Mouse (Mus musculus) stomach, embryonic 14.5 days (tissue): Measurements from ENCODE around the gene Ifitm10. TPM values are rescaled to one million over a fixed set of nuclear protein-coding genes. Genes with fewer than 3 reads are reported as not detected.
"Not testable (repeated sequence)": the region's sequence is repeated elsewhere in the genome, so short reads cannot be mapped to it uniquely, and the experiment has no call there.

Experiments used
- ATAC-seq: fragments of 200-750 bp; cut with Nextera tagmentation; 2 replicates; pipeline ENCODE4 v1.8.0; 2017; ENCODE audit warnings: low read depth, moderate TSS enrichment; ENCODE audit not compliant: insufficient number of reproducible peaks, insufficient read depth, low FRiP score
- H3K27ac ChIP-seq: fragments of 300-500 bp; sonication (generic); 2 replicates; pipeline ENCODE4 v1.5.1; 2014; ENCODE audit warnings: mild to moderate bottlenecking, low read length, moderate library complexity, mixed read lengths
- H3K27me3 ChIP-seq: fragments of 300-500 bp; sonication (generic); 2 replicates; pipeline ENCODE4 v1.6.1; 2014; ENCODE audit warnings: low read length, control low read depth, mixed read lengths; ENCODE audit not compliant: control insufficient read depth, insufficient read depth
- H3K36me3 ChIP-seq: fragments of 300-500 bp; sonication (generic); 2 replicates; pipeline ENCODE4 v1.6.1; 2014; ENCODE audit warnings: mild to moderate bottlenecking, control low read depth, low read length, moderate library complexity, mixed read lengths; ENCODE audit not compliant: control insufficient read depth, insufficient read depth
- H3K4me1 ChIP-seq: fragments of 300-500 bp; sonication (generic); 2 replicates; pipeline ENCODE4 v1.6.1; 2014; ENCODE audit warnings: low read length, control low read depth, mixed read lengths; ENCODE audit not compliant: control insufficient read depth, insufficient read depth
- H3K4me2 ChIP-seq: fragments of 300-500 bp; sonication (generic); replicated peaks from 2 replicates; pipeline ENCODE4 v1.6.1; 2014; ENCODE audit warnings: low read depth, low read length, control low read depth
- H3K4me3 ChIP-seq: fragments of 300-500 bp; sonication (generic); 2 replicates; pipeline ENCODE4 v1.5.1; 2014; ENCODE audit warnings: low read depth, low read length, control low read depth
- H3K9ac ChIP-seq: fragments of 300-500 bp; sonication (generic); replicated peaks from 2 replicates; pipeline ENCODE4 v1.6.1; 2014; ENCODE audit warnings: low read depth, mild to moderate bottlenecking, control low read depth, low read length, moderate library complexity, mixed read lengths
- H3K9me3 ChIP-seq: fragments of 300-500 bp; sonication (generic); 2 replicates; pipeline ENCODE4 v1.6.1; 2016; ENCODE audit warnings: low read depth, low read length, control low read depth; ENCODE audit not compliant: control insufficient read depth
- WGBS: fragments of 180-500 bp; shearing (Covaris S2); extraction: QIAGEN DNeasy Blood & Tissue Kit; methylation state at CpG from one replicate; pipeline ENCODE4 v1.1.7; 2014; 5-methylcytosine and 5-hydroxymethylcytosine counted together
- polyA plus RNA-seq: library from polyadenylated mRNA; unstranded; fragments of >200 nt; fragmentation: Nextera tagmentation; extraction: Ambion mirVana; gene quantifications from 2 replicates; pipeline ENCODE4 v1.2.1, GENCODE M21; 2014

The Ifitm10 gene
- polyA plus RNA-seq, 1 experiment from 2014 or later, result 2.5 TPM

DNA sequence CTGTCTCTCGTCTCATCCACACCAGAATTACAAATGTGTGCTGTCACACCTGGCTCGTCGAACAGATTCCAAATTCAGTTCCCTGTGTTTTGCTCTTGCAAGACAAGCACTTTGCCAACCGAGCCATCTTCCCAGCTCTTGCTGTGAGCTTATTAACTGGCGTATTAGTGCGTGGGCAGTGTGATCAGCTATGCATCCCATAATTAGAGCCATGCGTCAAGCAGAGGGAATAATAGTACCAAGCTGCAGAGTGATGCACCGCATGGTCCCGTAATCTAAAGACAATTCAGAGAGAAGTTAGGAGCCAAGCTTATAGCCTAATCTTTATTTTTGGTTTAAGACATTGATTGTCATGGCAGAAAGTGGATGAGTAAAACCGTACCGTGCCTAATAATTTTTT is 54.4 kb downstream of the Ifitm10 start:
- no peak overlapping the region for H3K4me3 ChIP-seq
- WGBS, result 77% methylated on average over 11 of the region's 11 CpGs
- H3K9ac ChIP-seq, result no peak overlapping the region
- ATAC-seq, result no peak
- H3K4me1 ChIP-seq, result peaks cover 24% of the 10 kb centered on the region; the same call in 1 of the 2 replicates
- H3K27me3 ChIP-seq, result no peaks in the 10 kb centered on the region
- no peaks in the 10 kb centered on the region for H3K9me3 ChIP-seq
- no peaks in the 10 kb centered on the region for H3K36me3 ChIP-seq
- H3K27ac ChIP-seq, result peak overlapping the region; percentile 62; the same call in 1 of the 2 replicates
- no peak overlapping the region for H3K4me2 ChIP-seq

DNA sequence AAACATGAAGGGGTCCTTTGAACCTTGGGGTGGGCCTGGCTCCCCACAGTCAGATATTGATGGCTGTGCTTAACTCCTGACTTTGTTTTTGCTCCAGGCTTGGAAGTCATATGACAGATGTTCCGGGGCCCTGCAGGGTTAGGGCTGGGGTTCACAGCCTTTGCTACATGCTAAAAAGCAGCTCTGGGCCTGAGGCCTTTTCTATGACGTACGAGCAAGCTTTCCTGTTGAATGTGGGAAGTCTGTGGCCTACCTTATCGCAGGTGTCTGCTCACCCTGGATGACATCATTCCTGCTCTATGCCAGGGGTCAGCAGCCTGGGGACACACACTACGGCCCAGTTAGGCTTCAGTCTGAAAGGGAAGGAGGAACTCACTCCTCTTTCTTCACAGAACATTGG is 56.3 kb downstream of the Ifitm10 start:
- 46% methylated on average over 5 of the region's 5 CpGs for WGBS
- H3K27ac ChIP-seq, result no peak overlapping the region
- no peaks in the 10 kb centered on the region for H3K36me3 ChIP-seq
- H3K9me3 ChIP-seq, result no peaks in the 10 kb centered on the region
- H3K4me1 ChIP-seq, result peaks cover 21% of the 10 kb centered on the region; the same call in 1 of the 2 replicates
- no peak for ATAC-seq
- H3K9ac ChIP-seq, result no peak overlapping the region
- H3K27me3 ChIP-seq, result no peaks in the 10 kb centered on the region
- H3K4me3 ChIP-seq, result no peak overlapping the region
- no peak overlapping the region for H3K4me2 ChIP-seq

GRCm38 (mm10) chr7:142316558-142316957 is 57.0 kb downstream of the Ifitm10 start:
- no peak overlapping the region for H3K4me3 ChIP-seq
- 29% methylated on average over 6 of the region's 6 CpGs for WGBS
- H3K4me1 ChIP-seq, result peaks cover 19% of the 10 kb centered on the region; the same call in 1 of the 2 replicates
- H3K36me3 ChIP-seq, result no peaks in the 10 kb centered on the region
- H3K27ac ChIP-seq, result no peak overlapping the region
- H3K9ac ChIP-seq, result no peak overlapping the region
- H3K9me3 ChIP-seq, result no peaks in the 10 kb centered on the region
- no peak for ATAC-seq
- no peaks in the 10 kb centered on the region for H3K27me3 ChIP-seq
- no peak overlapping the region for H3K4me2 ChIP-seq

GRCm38 (mm10) chr7:142314600-142315285 is 58.8 kb downstream of the Ifitm10 start:
- H3K9me3 ChIP-seq, result no peaks in the 10 kb centered on the region
- no peak overlapping the region for H3K9ac ChIP-seq
- H3K27me3 ChIP-seq, result no peaks in the 10 kb centered on the region
- no peak overlapping the region for H3K27ac ChIP-seq
- no peaks in the 10 kb centered on the region for H3K36me3 ChIP-seq
- 53% methylated on average over 5 of the region's 5 CpGs for WGBS
- H3K4me3 ChIP-seq, result no peak overlapping the region
- no peak for ATAC-seq
- H3K4me2 ChIP-seq, result no peak overlapping the region
- H3K4me1 ChIP-seq, result peaks cover 11% of the 10 kb centered on the region; the same call in 1 of the 2 replicates

GRCm38 (mm10) chr7:142303929-142304328 is 69.6 kb downstream of the Ifitm10 start:
- not testable (repeated sequence) for H3K9me3 ChIP-seq, H3K4me2 ChIP-seq, H3K9ac ChIP-seq, H3K27ac ChIP-seq, H3K27me3 ChIP-seq, H3K36me3 ChIP-seq, ATAC-seq, H3K4me3 ChIP-seq, H3K4me1 ChIP-seq
- 100% methylated on average over 1 of the region's 1 CpGs for WGBS

DNA sequence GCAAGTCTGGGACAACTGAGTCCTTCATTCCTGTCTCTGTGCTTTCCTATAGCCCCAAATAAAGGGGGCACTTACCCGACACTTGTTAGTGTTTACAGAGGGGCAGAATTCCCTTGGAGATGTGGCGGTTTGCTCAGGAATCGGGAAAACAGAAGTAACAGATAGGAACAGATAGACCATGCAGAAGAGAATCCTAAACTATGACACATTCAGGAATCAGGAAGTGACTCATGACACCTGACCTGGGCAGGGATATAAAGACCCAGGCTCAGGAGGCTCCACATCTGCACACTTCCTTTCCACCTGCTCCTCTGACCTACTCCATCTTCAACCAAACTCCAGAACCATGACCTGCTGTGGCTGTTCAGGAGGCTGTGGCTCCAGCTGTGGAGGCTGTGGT is 70.3 kb downstream of the Ifitm10 start, which contains the start of gene Krtap5-4:
Gene Krtap5-4, plus strand, starts transcription at position 301 of the 400 bp plus-strand sequence.
- H3K9ac ChIP-seq, result no peak within 1 kb of the TSS
- no peak within 1 kb of the TSS for H3K4me3 ChIP-seq
- H3K27ac ChIP-seq, result no peak within 1 kb of the TSS

GRCm38 (mm10) chr7:142297018-142297417 is 76.5 kb downstream of the Ifitm10 start, which contains the start of gene Krtap5-1:
Gene Krtap5-1 (minus strand): TSS chr7:142297118.
- ATAC-seq, H3K9ac ChIP-seq, H3K4me2 ChIP-seq, H3K9me3 ChIP-seq, H3K4me3 ChIP-seq, H3K36me3 ChIP-seq, H3K27ac ChIP-seq, H3K4me1 ChIP-seq, H3K27me3 ChIP-seq: not testable (repeated sequence)

More for the DNA sequence above, 70.3 kb downstream of the Ifitm10 start, which contains the start of gene Krtap5-4:
- Histone ChIP-seq H3K36me3 (no peaks in the 10 kb centered on the region), H3K4me1 (no peaks in the 10 kb centered on the region), H3K9me3 (no peaks in the 10 kb centered on the region), H3K27me3 (no peaks in the 10 kb centered on the region), H3K4me2 (no peak within 1 kb of the TSS)
- ATAC-seq, result no peak
- 39% methylated on average over 3 of the region's 3 CpGs for WGBS

DNA sequence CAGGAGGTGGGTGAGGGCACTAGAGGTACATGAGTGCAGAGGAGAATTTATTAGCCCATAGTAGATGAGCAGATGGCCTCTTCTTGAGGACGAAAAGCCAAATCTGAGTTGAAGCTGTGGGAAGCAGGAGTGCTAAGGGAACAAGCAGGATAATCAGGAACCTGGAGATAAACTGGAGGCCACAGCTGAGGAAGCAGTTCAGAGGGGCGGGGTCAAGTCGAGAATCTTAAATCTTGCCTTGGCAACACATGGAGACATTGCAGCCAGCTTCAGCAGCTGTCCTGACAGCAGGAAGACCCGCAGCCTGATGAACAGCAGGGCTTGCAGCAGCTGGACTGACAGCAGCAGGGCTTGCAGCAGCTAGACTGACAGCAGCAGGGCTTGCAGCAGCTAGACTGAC is 77.4 kb downstream of the Ifitm10 start:
- H3K27me3 ChIP-seq, H3K9ac ChIP-seq, H3K36me3 ChIP-seq, ATAC-seq, H3K4me2 ChIP-seq, H3K4me3 ChIP-seq, H3K4me1 ChIP-seq, H3K9me3 ChIP-seq, H3K27ac ChIP-seq: not testable (repeated sequence)
- WGBS, result 26% methylated on average over 4 of the region's 4 CpGs

DNA sequence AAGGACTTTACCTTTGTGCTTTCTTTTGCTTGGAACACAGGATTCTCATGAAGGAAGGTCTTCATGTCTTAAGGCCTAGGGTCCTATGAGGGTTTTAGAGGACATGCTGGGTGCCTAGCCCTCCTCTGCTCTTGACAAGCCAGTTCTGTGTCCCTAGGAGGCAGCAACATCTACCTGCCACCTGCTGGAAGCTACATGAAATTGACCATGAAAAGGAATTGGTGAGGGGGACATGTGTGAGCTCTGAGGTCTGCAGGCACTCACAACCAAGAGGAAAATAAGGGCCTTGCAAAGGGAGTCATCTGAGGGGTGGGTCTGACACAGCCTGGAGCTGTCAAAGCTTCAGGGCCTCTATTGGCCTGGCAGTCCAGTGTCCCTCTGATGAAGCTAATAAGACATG is 78.1 kb downstream of the Ifitm10 start:
- Histone ChIP-seq H3K4me3 (no peak overlapping the region), H3K27ac (no peak overlapping the region), H3K9ac (no peak overlapping the region), H3K27me3 (no peaks in the 10 kb centered on the region), H3K36me3 (no peaks in the 10 kb centered on the region), H3K4me2 (no peak overlapping the region), H3K4me1 (no peaks in the 10 kb centered on the region), H3K9me3 (no peaks in the 10 kb centered on the region)
- ATAC-seq, result no peak
